Mouse (Mus musculus): ENCODE data around the gene A930018P22Rik. TPM values are rescaled to one million over a fixed set of nuclear protein-coding genes. Genes with fewer than 3 reads are reported as not detected.

The A930018P22Rik gene
- polyA plus RNA-seq, 1 experiment from 2014 or later = not detected

- H3K9ac ChIP-seq (ENCODE audit: low read depth, low read length) = no peak overlapping the region
- H3K4me1 ChIP-seq (ENCODE audit: control insufficient read depth, insufficient read depth, low read length) = no peaks in the 10 kb centered on the region
- peaks cover 6% of the 10 kb centered on the region; the same call in 1 of the 2 replicates for H3K27me3 ChIP-seq (ENCODE audit: control insufficient read depth, insufficient read depth, low read depth, low read length)
- WGBS = 87% methylated on average over 13 of the region's 13 CpGs
- no peak for ATAC-seq
- H3K4me3 ChIP-seq (ENCODE audit: low read depth, low read length) = no peak overlapping the region
- H3K4me2 ChIP-seq (ENCODE audit: low read length) = no peak overlapping the region
- H3K36me3 ChIP-seq (ENCODE audit: control insufficient read depth, insufficient read depth, low read length) = no peaks in the 10 kb centered on the region
- no peaks in the 10 kb centered on the region for H3K9me3 ChIP-seq (replicated peaks; ENCODE audit: control insufficient read depth, low read length, poor library complexity, severe bottlenecking)
- no peak overlapping the region for H3K27ac ChIP-seq (ENCODE audit: low read length)
These were observed 6.4 kb downstream of the A930018P22Rik start for GRCm38 (mm10) chr2:104128803-104129531.

DNA sequence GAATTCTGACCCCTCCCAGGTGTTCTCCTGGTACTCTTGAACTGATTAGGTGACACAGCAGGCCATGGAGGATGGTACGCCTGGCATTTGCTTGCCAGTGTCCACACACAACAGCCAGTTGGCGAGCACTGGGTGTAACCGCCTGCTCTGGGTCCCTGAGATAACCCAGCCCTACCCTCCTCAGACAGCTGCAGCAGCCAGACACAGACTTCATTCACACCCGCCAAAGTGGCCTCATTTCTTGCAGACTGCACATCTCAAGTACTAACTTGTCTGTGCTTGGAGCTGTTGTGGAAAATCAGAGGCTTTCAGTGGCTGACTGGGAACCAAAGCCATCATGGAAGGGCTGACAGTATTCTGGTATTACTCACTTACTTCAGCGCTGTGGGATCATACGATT, 7.6 kb downstream of the A930018P22Rik start:
- H3K4me2 ChIP-seq (ENCODE audit: low read length) = no peak overlapping the region
- no peaks in the 10 kb centered on the region for H3K36me3 ChIP-seq (ENCODE audit: control insufficient read depth, insufficient read depth, low read length)
- no peaks in the 10 kb centered on the region for H3K27me3 ChIP-seq (ENCODE audit: control insufficient read depth, insufficient read depth, low read depth, low read length)
- H3K27ac ChIP-seq (ENCODE audit: low read length) = no peak overlapping the region
- no peak overlapping the region for H3K9ac ChIP-seq (ENCODE audit: low read depth, low read length)
- WGBS = 85% methylated on average over 6 of the region's 6 CpGs
- no peak for ATAC-seq
- H3K9me3 ChIP-seq (replicated peaks; ENCODE audit: control insufficient read depth, low read length, poor library complexity, severe bottlenecking) = no peaks in the 10 kb centered on the region
- H3K4me1 ChIP-seq (ENCODE audit: control insufficient read depth, insufficient read depth, low read length) = no peaks in the 10 kb centered on the region
- H3K4me3 ChIP-seq (ENCODE audit: low read depth, low read length) = no peak overlapping the region

- Histone ChIP-seq H3K4me1 (ENCODE audit: control insufficient read depth, insufficient read depth, low read length) (no peaks in the 10 kb centered on the region), H3K4me3 (ENCODE audit: low read depth, low read length) (no peak overlapping the region), H3K9me3 (replicated peaks; ENCODE audit: control insufficient read depth, low read length, poor library complexity, severe bottlenecking) (no peaks in the 10 kb centered on the region), H3K27me3 (ENCODE audit: control insufficient read depth, insufficient read depth, low read depth, low read length) (no peaks in the 10 kb centered on the region), H3K9ac (ENCODE audit: low read depth, low read length) (no peak overlapping the region), H3K4me2 (ENCODE audit: low read length) (no peak overlapping the region), H3K36me3 (ENCODE audit: control insufficient read depth, insufficient read depth, low read length) (no peaks in the 10 kb centered on the region), H3K27ac (ENCODE audit: low read length) (no peak overlapping the region)
- ATAC-seq = no peak
- WGBS = 69% methylated on average over 3 of the region's 3 CpGs
These were observed 8.4 kb downstream of the A930018P22Rik start for GRCm38 (mm10) chr2:104130969-104131368.

GRCm38 (mm10) chr2:104132266-104132859, 9.8 kb downstream of the A930018P22Rik start:
- Histone ChIP-seq H3K9me3 (replicated peaks; ENCODE audit: control insufficient read depth, low read length, poor library complexity, severe bottlenecking) (no peaks in the 10 kb centered on the region), H3K9ac (ENCODE audit: low read depth, low read length) (no peak overlapping the region), H3K36me3 (ENCODE audit: control insufficient read depth, insufficient read depth, low read length) (no peaks in the 10 kb centered on the region), H3K27me3 (ENCODE audit: control insufficient read depth, insufficient read depth, low read depth, low read length) (no peaks in the 10 kb centered on the region), H3K4me1 (ENCODE audit: control insufficient read depth, insufficient read depth, low read length) (no peaks in the 10 kb centered on the region), H3K4me2 (ENCODE audit: low read length) (no peak overlapping the region), H3K27ac (ENCODE audit: low read length) (no peak overlapping the region), H3K4me3 (ENCODE audit: low read depth, low read length) (no peak overlapping the region)
- no peak for ATAC-seq
- 80% methylated on average over 7 of the region's 7 CpGs for WGBS

GRCm38 (mm10) chr2:104133042-104133810, 10.7 kb downstream of the A930018P22Rik start:
- H3K9ac ChIP-seq (ENCODE audit: low read depth, low read length) = no peak overlapping the region
- H3K27ac ChIP-seq (ENCODE audit: low read length) = no peak overlapping the region
- H3K4me2 ChIP-seq (ENCODE audit: low read length) = no peak overlapping the region
- no peak for ATAC-seq
- H3K4me3 ChIP-seq (ENCODE audit: low read depth, low read length) = no peak overlapping the region
- H3K4me1 ChIP-seq (ENCODE audit: control insufficient read depth, insufficient read depth, low read length) = no peaks in the 10 kb centered on the region
- no peaks in the 10 kb centered on the region for H3K27me3 ChIP-seq (ENCODE audit: control insufficient read depth, insufficient read depth, low read depth, low read length)
- 44% methylated on average over 12 of the region's 12 CpGs for WGBS
- H3K9me3 ChIP-seq (replicated peaks; ENCODE audit: control insufficient read depth, low read length, poor library complexity, severe bottlenecking) = no peaks in the 10 kb centered on the region
- no peaks in the 10 kb centered on the region for H3K36me3 ChIP-seq (ENCODE audit: control insufficient read depth, insufficient read depth, low read length)

GRCm38 (mm10) chr2:104134150-104135056, 11.8 kb downstream of the A930018P22Rik start:
- H3K27ac ChIP-seq (ENCODE audit: low read length) = no peak overlapping the region
- no peak overlapping the region for H3K4me2 ChIP-seq (ENCODE audit: low read length)
- ATAC-seq = peak; percentile 86
- 48% methylated on average over 8 of the region's 8 CpGs for WGBS
- no peak overlapping the region for H3K4me3 ChIP-seq (ENCODE audit: low read depth, low read length)
- H3K36me3 ChIP-seq (ENCODE audit: control insufficient read depth, insufficient read depth, low read length) = no peaks in the 10 kb centered on the region
- H3K27me3 ChIP-seq (ENCODE audit: control insufficient read depth, insufficient read depth, low read depth, low read length) = no peaks in the 10 kb centered on the region
- H3K9me3 ChIP-seq (replicated peaks; ENCODE audit: control insufficient read depth, low read length, poor library complexity, severe bottlenecking) = no peaks in the 10 kb centered on the region
- H3K4me1 ChIP-seq (ENCODE audit: control insufficient read depth, insufficient read depth, low read length) = no peaks in the 10 kb centered on the region
- no peak overlapping the region for H3K9ac ChIP-seq (ENCODE audit: low read depth, low read length)

- no peaks in the 10 kb centered on the region for H3K4me1 ChIP-seq (ENCODE audit: control insufficient read depth, insufficient read depth, low read length)
- no peaks in the 10 kb centered on the region for H3K36me3 ChIP-seq (ENCODE audit: control insufficient read depth, insufficient read depth, low read length)
- H3K4me2 ChIP-seq (ENCODE audit: low read length) = no peak overlapping the region
- no peak for ATAC-seq
- H3K27me3 ChIP-seq (ENCODE audit: control insufficient read depth, insufficient read depth, low read depth, low read length) = no peaks in the 10 kb centered on the region
- no peak overlapping the region for H3K27ac ChIP-seq (ENCODE audit: low read length)
- H3K9ac ChIP-seq (ENCODE audit: low read depth, low read length) = no peak overlapping the region
- no peaks in the 10 kb centered on the region for H3K9me3 ChIP-seq (replicated peaks; ENCODE audit: control insufficient read depth, low read length, poor library complexity, severe bottlenecking)
- WGBS = 69% methylated on average over 2 of the region's 2 CpGs
- H3K4me3 ChIP-seq (ENCODE audit: low read depth, low read length) = no peak overlapping the region
These were observed 13.4 kb downstream of the A930018P22Rik start for GRCm38 (mm10) chr2:104135920-104136319.

DNA sequence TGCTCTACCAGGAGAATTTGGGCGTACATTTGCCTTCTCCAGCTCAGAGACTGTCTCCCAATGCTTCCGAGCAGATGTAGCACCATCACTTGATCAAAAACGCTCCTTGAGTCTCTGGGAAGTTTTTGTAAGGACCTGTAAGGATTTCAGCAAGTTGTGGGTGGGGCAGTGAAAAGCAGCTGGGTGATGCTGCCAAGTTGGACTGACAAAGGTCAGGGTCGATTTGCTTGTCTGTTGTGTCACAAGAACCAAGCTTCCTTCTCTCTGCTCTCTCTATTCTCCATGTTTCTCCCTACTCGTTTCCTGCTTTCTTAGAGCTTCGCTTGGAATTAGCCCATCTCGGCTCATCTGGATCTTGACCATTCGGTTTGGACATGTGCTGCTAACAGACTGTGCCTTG, 19.6 kb downstream of the A930018P22Rik start:
- Histone ChIP-seq H3K4me1 (ENCODE audit: control insufficient read depth, insufficient read depth, low read length) (no peaks in the 10 kb centered on the region), H3K4me2 (ENCODE audit: low read length) (no peak overlapping the region), H3K9ac (ENCODE audit: low read depth, low read length) (no peak overlapping the region), H3K27me3 (ENCODE audit: control insufficient read depth, insufficient read depth, low read depth, low read length) (no peaks in the 10 kb centered on the region), H3K27ac (ENCODE audit: low read length) (no peak overlapping the region), H3K9me3 (replicated peaks; ENCODE audit: control insufficient read depth, low read length, poor library complexity, severe bottlenecking) (no peaks in the 10 kb centered on the region), H3K36me3 (ENCODE audit: control insufficient read depth, insufficient read depth, low read length) (no peaks in the 10 kb centered on the region), H3K4me3 (ENCODE audit: low read depth, low read length) (no peak overlapping the region)
- no peak for ATAC-seq
- WGBS = 90% methylated on average over 8 of the region's 8 CpGs
